Mouse (Mus musculus) inflammation-experienced regulatory T-cells, adult 6 months (primary cell): ENCODE measurements around the gene Sbsn. TPM values are rescaled to one million over a fixed set of nuclear protein-coding genes. Genes with fewer than 3 reads are reported as not detected.
"Not testable (repeated sequence)": the region's sequence is repeated elsewhere in the genome, so short reads cannot be mapped to it uniquely, and the experiment has no call there.

Experiments used
- ATAC-seq: one replicate; pipeline ENCODE4 v1.8.0; 2017
- polyA plus RNA-seq, 3 experiments: library from polyadenylated mRNA; unstranded; fragments of 100-300 nt; shearing (Covaris generic); gene quantifications; one replicate each; pipeline ENCODE4 v1.2.1; 2017

Gene Sbsn
- 1 to 10 TPM in 2 of 3 experiments, not detected in 1; 1.5 to 1.6 TPM for polyA plus RNA-seq

DNA sequence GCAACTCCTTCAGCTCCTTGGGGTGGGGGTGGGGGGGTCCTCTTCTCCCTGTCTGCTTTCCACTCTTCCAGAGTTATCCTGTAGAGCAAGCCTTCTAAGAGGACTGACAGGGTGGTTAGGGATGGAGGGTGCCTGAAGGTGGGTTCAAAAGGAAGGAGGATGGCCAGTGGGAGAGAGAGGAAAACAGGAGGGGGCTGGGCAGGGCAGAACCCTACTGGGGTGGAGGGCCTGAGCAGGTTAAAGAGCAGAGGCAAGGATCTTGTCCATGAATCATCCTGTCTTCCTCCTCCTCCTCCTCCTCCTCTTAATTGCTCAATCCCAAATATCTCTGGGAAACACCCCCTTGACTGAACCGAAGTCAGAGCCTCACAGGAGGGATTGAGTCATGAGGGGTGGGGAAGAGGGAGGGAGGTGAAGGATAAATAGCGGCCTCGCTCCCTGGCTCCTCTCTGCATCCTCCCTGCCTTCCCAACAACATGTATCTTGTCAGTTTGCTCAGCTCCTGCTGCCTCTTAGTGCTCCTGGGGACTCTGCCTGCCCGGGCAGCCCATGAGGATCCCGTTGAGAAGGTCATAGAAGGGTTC is at the start of gene Sbsn:
Sbsn (plus strand) TSS at position 386 of the 584 bp plus-strand sequence.
- no peak for ATAC-seq

DNA sequence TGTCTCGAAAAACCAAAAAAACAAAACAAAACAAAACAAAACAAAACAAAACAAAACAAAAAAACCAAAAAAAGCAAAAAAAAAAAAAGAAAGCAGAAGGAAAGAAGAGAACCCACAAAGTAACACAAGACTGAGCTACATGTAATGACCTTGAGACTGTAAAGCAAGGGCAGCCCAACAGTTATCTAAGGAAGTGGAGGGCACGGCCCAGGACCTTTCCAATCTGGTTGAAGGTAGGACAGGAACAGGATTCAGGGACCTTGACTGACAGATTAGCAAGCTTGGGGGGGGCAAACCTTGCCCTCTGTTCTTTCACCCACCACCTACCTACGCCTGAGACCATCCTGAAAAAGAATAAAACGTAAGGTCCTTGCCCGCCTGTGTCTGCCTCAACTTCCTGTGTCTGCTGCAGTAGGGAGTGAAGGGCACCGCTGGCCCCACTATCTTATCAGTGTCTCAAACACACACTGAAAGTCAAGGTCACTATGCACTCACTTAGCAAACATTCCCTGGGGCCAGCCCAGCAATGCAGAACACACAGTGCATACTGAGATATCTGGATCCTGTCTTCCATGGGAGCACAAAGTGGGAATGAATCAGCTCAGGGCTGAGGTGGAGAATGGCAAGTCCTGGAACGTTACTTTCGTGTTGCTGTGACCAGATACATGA is 44.9 kb upstream of the Sbsn start:
- no peak for ATAC-seq

DNA sequence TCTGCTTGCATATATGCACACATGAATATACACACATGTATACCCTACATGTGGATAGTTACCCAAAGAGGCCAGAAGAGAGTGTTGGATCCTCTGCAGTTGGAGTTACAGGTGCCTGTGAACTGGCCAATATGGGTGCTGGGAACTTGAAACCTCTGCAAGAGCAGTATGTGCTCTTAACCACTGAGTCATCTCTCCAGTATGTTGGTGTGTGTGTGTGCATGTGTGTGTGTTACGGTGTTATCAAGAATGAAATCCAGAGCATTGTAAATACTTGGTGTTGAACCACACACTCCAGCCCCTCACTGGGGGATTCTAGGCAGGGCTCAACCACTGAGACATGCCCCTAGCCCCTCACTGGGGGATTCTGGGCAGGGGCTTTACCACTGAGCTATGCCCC is 43.8 kb upstream of the Sbsn start:
- ATAC-seq, result no peak

DNA sequence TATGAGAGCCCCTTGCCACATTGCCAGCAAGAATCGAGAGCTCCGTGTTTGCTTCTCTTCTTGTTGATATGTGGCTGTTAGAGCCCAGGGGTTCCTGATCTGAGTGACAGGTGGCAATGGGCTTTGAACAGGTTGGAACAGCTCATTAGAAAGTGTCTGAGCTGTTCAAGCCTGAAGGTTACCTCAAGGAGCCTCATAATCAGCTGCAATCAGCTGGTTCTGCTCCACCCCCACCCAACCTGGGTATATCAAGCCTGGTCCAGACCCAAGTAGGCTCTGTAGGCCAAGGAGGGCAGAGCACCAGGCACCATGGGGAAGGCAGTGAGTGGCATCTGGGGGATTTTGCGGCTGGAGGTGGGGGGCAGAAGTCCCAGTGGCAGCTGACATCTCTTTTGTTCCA is 39.3 kb upstream of the Sbsn start, which contains the start of gene Atp4a:
Atp4a (plus strand) TSS at position 268 of the 400 bp plus-strand sequence.
- no peak for ATAC-seq

GRCm38 (mm10) chr7:30717006-30717715 is 34.1 kb upstream of the Sbsn start:
- ATAC-seq, result peak; percentile 58

- no peak for ATAC-seq
Observed at GRCm38 (mm10) chr7:30717716-30718046, 33.6 kb upstream of the Sbsn start.

GRCm38 (mm10) chr7:30719669-30720068 is 31.6 kb upstream of the Sbsn start:
- no peak for ATAC-seq

- no peak for ATAC-seq
Observed at GRCm38 (mm10) chr7:30721286-30721685, 30.0 kb upstream of the Sbsn start.

DNA sequence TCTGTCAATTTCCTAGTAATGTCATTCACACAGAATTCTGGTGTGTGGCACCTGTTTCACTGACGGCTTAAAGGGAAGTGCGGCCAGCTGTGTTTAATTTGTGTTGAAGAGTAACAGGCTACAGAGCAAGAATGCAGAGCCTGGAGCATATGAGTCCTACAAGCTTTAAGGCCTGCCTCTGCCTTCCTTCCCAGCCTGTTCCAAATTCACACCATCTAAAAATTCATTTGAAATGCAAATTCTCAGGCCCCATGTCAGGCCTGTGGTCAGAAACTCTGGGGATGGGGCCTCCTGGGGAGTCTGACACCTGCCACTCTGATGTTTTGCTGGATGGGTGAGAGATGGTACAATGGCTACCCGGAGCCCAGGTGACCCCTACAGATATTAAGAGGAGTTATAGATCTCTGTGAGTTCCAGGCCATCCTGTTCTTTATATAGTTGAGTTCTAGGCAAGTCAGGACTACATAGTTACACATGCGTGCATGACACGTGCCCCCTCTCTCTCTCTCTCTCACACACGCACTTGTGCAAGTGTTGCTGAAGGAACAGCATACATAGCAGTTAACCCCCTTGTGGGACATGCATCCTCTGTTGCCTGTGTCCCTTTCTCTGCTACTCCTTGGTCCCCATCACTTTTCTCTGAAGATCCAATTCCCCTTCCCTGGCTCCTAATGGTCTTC is 27.9 kb upstream of the Sbsn start:
- ATAC-seq, result no peak

- ATAC-seq, result no peak
Observed at GRCm38 (mm10) chr7:30728214-30728613, 23.1 kb upstream of the Sbsn start.

GRCm38 (mm10) chr7:30728739-30729395 is 22.4 kb upstream of the Sbsn start:
- peak; percentile 20 for ATAC-seq

- peak; percentile 97 for ATAC-seq
Observed at GRCm38 (mm10) chr7:30729396-30730063, 21.7 kb upstream of the Sbsn start, which contains the start of gene Tmem147. Tmem147 (minus strand) TSS chr7:30729540.

DNA sequence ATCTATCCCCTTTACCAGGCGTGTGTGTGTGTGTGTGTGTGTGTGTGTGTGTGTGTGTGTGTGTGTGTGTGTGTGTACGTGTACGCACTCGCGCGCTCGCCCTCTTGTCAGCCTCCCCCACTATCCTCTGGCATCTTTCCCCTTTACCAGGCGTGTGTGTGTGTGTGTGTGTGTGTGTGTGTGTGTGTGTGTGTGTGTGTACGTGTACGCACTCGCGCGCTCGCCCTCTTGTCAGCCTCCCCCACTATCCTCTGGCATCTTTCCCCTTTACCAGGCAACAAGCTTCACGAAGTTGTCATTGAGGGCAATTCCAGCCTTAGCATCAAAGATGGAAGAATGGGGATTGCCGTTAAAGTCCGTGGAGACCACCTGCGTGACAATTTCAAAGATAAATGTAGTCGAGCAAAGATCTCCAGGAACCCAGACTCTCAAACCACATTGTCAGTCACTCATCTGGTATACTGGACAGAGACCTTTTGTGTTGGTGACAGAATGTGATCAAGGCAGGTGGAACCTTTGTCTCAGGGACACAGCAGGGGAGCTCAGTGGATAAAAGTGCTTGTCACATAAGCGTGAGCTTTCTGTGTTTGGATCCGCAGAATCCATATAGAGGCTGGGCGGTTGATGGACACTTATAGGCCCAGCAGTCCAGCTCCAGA is 21.1 kb upstream of the Sbsn start:
- not testable (repeated sequence) for ATAC-seq

- no peak for ATAC-seq
Observed at GRCm38 (mm10) chr7:30736211-30736610, 15.1 kb upstream of the Sbsn start.

- ATAC-seq, result not testable (repeated sequence)
Observed at GRCm38 (mm10) chr7:30742570-30742969, 8.7 kb upstream of the Sbsn start.

- ATAC-seq, result not testable (repeated sequence)
Observed at GRCm38 (mm10) chr7:30743617-30744016, 7.7 kb upstream of the Sbsn start, which contains the start of gene Gapdhs. Gapdhs (minus strand) TSS chr7:30743681.

DNA sequence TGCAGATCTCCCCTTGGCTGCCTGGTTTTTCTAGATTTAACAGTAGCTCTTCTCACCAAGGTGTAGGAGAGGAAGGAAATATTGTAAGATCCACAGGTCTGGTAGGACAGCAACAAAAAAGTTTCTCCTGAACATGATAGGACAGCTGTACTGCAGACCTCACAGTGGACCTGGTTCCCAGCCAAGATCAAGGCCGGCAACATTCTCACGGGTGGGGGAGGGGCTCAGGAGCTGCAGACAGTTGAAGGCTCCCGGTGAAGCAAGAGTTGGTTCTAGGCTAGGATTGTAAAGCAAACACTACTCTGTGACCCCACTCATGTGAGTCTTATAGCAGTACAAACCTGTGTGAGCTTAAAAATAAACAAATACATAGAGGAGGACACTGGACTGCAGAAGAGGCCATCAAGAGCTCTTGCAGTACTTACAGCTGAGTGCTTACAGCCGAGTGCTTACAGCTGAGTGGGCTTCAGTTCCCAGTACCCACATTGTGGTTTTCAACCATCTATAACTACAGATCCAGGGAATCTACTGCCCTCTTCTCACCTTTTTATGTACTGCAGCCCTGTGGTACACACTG is 7.2 kb upstream of the Sbsn start:
- no peak for ATAC-seq

- no peak for ATAC-seq
Observed at GRCm38 (mm10) chr7:30747525-30748204, 3.6 kb upstream of the Sbsn start.

GRCm38 (mm10) chr7:30749824-30750606 is 1.3 kb upstream of the Sbsn start:
- ATAC-seq, result no peak

DNA sequence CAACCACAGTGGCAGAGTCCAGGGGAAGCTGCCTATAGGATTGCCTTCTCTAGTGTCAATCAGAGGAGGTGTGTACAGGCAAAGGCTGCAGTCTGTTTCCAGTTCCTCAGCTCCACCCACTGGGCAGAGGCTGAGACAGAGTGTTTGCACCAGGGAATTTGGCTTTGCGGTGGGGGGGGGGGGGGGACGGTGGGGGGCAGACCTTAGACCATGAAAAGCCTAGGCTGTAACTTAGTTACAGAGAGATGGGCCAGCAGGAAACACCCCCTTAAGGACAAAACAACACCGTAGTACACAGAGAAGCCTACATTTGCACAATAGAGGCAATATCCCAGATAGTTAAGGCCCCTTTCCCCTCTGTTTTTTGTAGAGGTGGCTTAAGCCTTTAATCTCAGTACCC is 5.7 kb downstream of the Sbsn start:
- no peak for ATAC-seq
